Mouse (Mus musculus) left cerebral cortex, postnatal 14 days (tissue): Measurements from ENCODE around the gene Pdcl2. TPM values are rescaled to one million over a fixed set of nuclear protein-coding genes. Genes with fewer than 3 reads are reported as not detected.

Experiments
- DNase-seq, 2 experiments: peaks; one replicate each; pipeline ENCODE4 v3.0.0; 2021 to 2022; ENCODE audit warnings: low spot score in 2 of 2, mixed read lengths in 1 of 2
- intact Hi-C: fragments of 180-260 bp; cut with DNase I; formaldehyde crosslinking; loops from one replicate; pipeline ENCODE4 v1.15.1; 2025
- long read RNA-seq, 2 experiments: library from polyadenylated mRNA; stranded (forward); transcript quantifications; one replicate each; pipeline ENCODE4 v2.0.0; 2021
- total RNA-seq, 2 experiments: library from RNA; stranded (reverse); gene quantifications; 2 replicates each; pipeline ENCODE4 v1.2.3; 2021

Gene Pdcl2
- not detected for total RNA-seq
- long read RNA-seq, experiment 1, result 0 reads
- long read RNA-seq, experiment 2, result 0 reads

GRCm38 (mm10) chr5:76330953-76331352 lies at the start of gene Pdcl2:
Pdcl2 (minus strand) TSS chr5:76331156.
- intact Hi-C loops, result no loop called here
- DNase-seq, result no peak

- intact Hi-C loops, result no loop called here
- DNase-seq, result no peak
These were observed 48.3 kb upstream of the Pdcl2 start for GRCm38 (mm10) chr5:76379216-76379615.

- intact Hi-C loops, result no loop called here
- DNase-seq, result no peak
These were observed 38.4 kb upstream of the Pdcl2 start for GRCm38 (mm10) chr5:76369215-76369840.

GRCm38 (mm10) chr5:76365406-76365805 lies 34.5 kb upstream of the Pdcl2 start:
- DNase-seq, result no peak
- intact Hi-C loops, result no loop called here

GRCm38 (mm10) chr5:76363453-76364104 lies 32.6 kb upstream of the Pdcl2 start, which contains the start of gene Nmu:
Nmu (minus strand) TSS chr5:76363788.
- DNase-seq, result no peak

GRCm38 (mm10) chr5:76360786-76361185 lies 29.8 kb upstream of the Pdcl2 start:
- intact Hi-C loops, result no loop called here
- DNase-seq, result peak in 1 of 2 experiments; percentile 20

More at GRCm38 (mm10) chr5:76363453-76364104, 32.6 kb upstream of the Pdcl2 start, which contains the start of gene Nmu:
- intact Hi-C loops, result no loop called here

- intact Hi-C loops, result no loop called here
- no peak for DNase-seq
These were observed 29.1 kb upstream of the Pdcl2 start for GRCm38 (mm10) chr5:76360057-76360456.

GRCm38 (mm10) chr5:76351953-76352611 lies 21.1 kb upstream of the Pdcl2 start:
- DNase-seq, result peak in 1 of 2 experiments; percentile 34
- intact Hi-C loops, result no loop called here

GRCm38 (mm10) chr5:76351537-76351936 lies 20.6 kb upstream of the Pdcl2 start:
- intact Hi-C loops, result no loop called here
- no peak for DNase-seq

GRCm38 (mm10) chr5:76346137-76346536 lies 15.2 kb upstream of the Pdcl2 start:
- intact Hi-C loops, result no loop called here
- DNase-seq, result peak in 1 of 2 experiments; percentile 70

- intact Hi-C loops, result no loop called here
- DNase-seq, result no peak
These were observed 10.0 kb upstream of the Pdcl2 start for GRCm38 (mm10) chr5:76340931-76341330.

GRCm38 (mm10) chr5:76337100-76337499 lies 6.1 kb upstream of the Pdcl2 start:
- intact Hi-C loops, result no loop called here
- no peak for DNase-seq

- no peak for DNase-seq
- intact Hi-C loops, result no loop called here
These were observed 2.9 kb upstream of the Pdcl2 start for GRCm38 (mm10) chr5:76333833-76334232.

- DNase-seq, result no peak
- intact Hi-C loops, result no loop called here
These were observed 3.7 kb downstream of the Pdcl2 start for GRCm38 (mm10) chr5:76327296-76327695.

GRCm38 (mm10) chr5:76325113-76325512 lies 5.8 kb downstream of the Pdcl2 start:
- DNase-seq, result peak; percentile 8 to 25
- intact Hi-C loops, result no loop called here

- intact Hi-C loops, result no loop called here
These were observed 9.4 kb downstream of the Pdcl2 start for GRCm38 (mm10) chr5:76321249-76322196.

GRCm38 (mm10) chr5:76308206-76308605 lies 22.8 kb downstream of the Pdcl2 start:
- no peak for DNase-seq
- intact Hi-C loops, result loop anchor here (10.0 kb wide), 2 partner anchors 107 to 227 kb away; no protein-coding TSS in a partner anchor

More at GRCm38 (mm10) chr5:76321249-76322196, 9.4 kb downstream of the Pdcl2 start:
- peak in 1 of 2 experiments; percentile 29 for DNase-seq

- no peak for DNase-seq
- intact Hi-C loops, result loop anchor here (10.0 kb wide), 2 partner anchors 109 to 229 kb away; no protein-coding TSS in a partner anchor
These were observed 24.7 kb downstream of the Pdcl2 start for GRCm38 (mm10) chr5:76306261-76306660.

- no peak for DNase-seq
- intact Hi-C loops, result loop anchor here (10.0 kb wide), 2 partner anchors 109 to 229 kb away; no protein-coding TSS in a partner anchor
These were observed 25.3 kb downstream of the Pdcl2 start for GRCm38 (mm10) chr5:76305616-76306015.
